Mouse (Mus musculus): ENCODE results near the gene Otub1. TPM values are rescaled to one million over a fixed set of nuclear protein-coding genes. Genes with fewer than 3 reads are reported as not detected.
A peak's percentile ranks its signal among the peaks of the same experiment; 100 is the strongest.

Gene Otub1
- polyA plus RNA-seq, 1 experiment from 2014 or later = 234 TPM

DNA sequence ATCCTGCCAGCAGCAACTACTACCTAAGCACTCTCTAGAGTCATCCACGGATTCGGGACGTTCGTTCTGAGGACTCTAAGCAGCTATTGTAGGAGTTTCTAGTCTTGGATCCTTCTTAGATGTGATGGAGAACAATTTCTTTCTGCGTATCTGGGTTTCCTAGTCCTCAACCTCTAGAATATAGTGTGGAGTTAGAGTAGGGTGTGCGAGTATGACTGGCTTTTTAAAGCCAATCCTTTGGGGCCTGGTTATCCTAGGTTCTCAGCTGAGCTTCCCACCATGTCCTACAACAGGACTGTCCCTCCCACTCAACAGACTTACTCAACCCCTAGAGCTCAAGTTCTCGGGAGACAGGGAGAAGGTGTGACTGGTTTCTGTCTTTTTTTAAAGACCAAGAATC, 790 bp downstream of the Otub1 start:
- 33% methylated on average over 7 of the region's 7 CpGs for WGBS

GRCm38 (mm10) chr19:7204898-7205297, 1.2 kb downstream of the Otub1 start:
- 71% methylated on average over 2 of the region's 2 CpGs for WGBS
- peak overlapping the region; percentile 33; the same call in 1 of the 2 replicates for H3K27ac ChIP-seq
- no peaks in the 10 kb centered on the region for H3K9me3 ChIP-seq

More for the DNA sequence above, 790 bp downstream of the Otub1 start:
- Histone ChIP-seq H3K4me2 (replicated peaks) (peak overlapping the region; percentile 86), H3K9ac (peak overlapping the region; percentile 89), H3K27ac (peak overlapping the region; percentile 96), H3K9me3 (no peaks in the 10 kb centered on the region), H3K27me3 (no peaks in the 10 kb centered on the region), H3K4me3 (peak overlapping the region; percentile 87), H3K4me1 (peaks cover 25% of the 10 kb centered on the region), H3K36me3 (peaks cover 36% of the 10 kb centered on the region)
- ATAC-seq (ENCODE audit: insufficient number of reproducible peaks, insufficient read depth, low FRiP score, low TSS enrichment) = no peak

DNA sequence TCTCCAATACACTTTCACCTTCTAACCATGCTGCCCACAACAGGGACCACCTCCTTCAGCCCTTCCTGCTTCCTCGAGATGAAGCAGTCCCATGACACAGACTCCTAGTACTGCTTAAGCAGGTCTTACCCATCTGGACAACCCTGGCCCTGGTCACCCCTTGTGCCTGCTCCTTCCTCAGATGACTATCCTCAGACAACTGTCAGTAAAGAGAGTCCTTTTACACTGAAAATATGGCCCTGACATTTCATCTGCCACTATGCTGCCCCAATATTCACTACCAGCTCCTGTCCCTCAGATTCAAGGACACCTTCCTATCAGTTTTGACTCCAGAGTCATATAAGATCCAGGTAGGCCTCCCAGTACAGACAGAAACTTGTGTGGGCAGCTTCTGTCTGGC, 5.7 kb downstream of the Otub1 start:
- Histone ChIP-seq H3K36me3 (peaks cover 70% of the 10 kb centered on the region), H3K9ac (no peak overlapping the region), H3K27ac (no peak overlapping the region), H3K4me2 (replicated peaks) (no peak overlapping the region), H3K9me3 (no peaks in the 10 kb centered on the region), H3K4me1 (peaks cover 38% of the 10 kb centered on the region), H3K27me3 (no peaks in the 10 kb centered on the region), H3K4me3 (no peak overlapping the region)
- 56% methylated on average over 1 of the region's 1 CpGs for WGBS
- ATAC-seq (ENCODE audit: insufficient number of reproducible peaks, insufficient read depth, low FRiP score, low TSS enrichment) = no peak

More at GRCm38 (mm10) chr19:7204898-7205297, 1.2 kb downstream of the Otub1 start:
- Histone ChIP-seq H3K4me2 (replicated peaks) (peak overlapping the region; percentile 86), H3K27me3 (no peaks in the 10 kb centered on the region), H3K36me3 (peaks cover 40% of the 10 kb centered on the region), H3K4me1 (peaks cover 25% of the 10 kb centered on the region), H3K9ac (peak overlapping the region; percentile 89), H3K4me3 (peak overlapping the region; percentile 87)
- ATAC-seq (ENCODE audit: insufficient number of reproducible peaks, insufficient read depth, low FRiP score, low TSS enrichment) = no peak

- no peaks in the 10 kb centered on the region for H3K27me3 ChIP-seq
- no peak overlapping the region for H3K9ac ChIP-seq
- no peak for ATAC-seq (ENCODE audit: insufficient number of reproducible peaks, insufficient read depth, low FRiP score, low TSS enrichment)
- no peaks in the 10 kb centered on the region for H3K9me3 ChIP-seq
- H3K4me2 ChIP-seq (replicated peaks) = no peak overlapping the region
- H3K36me3 ChIP-seq = peaks cover 68% of the 10 kb centered on the region
- WGBS = 95% methylated on average over 13 of the region's 13 CpGs
- H3K4me1 ChIP-seq = peaks cover 30% of the 10 kb centered on the region
- no peak overlapping the region for H3K4me3 ChIP-seq
- H3K27ac ChIP-seq = no peak overlapping the region
Observed at GRCm38 (mm10) chr19:7199089-7199488, 7.0 kb downstream of the Otub1 start.

DNA sequence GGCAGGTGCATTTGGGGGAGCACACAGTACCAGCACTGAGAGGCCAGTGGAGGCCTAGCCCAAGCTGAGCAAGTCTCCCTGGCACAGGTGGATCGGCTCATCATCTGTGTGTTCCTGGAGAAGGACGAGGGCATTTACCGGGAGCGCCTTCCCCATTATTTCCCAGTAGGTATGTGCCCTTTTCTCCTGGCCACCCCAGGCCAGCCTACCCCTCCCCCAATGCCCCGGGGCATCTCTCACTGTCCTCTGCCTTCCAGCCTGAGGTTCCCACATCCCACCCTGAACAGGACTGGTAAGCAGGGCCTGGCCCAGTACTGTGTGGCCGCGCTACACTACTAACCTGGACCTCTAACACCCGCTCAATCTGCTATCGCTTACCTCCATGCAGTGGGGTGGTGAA, 8.7 kb downstream of the Otub1 start:
- H3K36me3 ChIP-seq = peaks cover 52% of the 10 kb centered on the region
- ATAC-seq (ENCODE audit: insufficient number of reproducible peaks, insufficient read depth, low FRiP score, low TSS enrichment) = no peak
- WGBS = 76% methylated on average over 9 of the region's 9 CpGs
- H3K4me1 ChIP-seq = peaks cover 25% of the 10 kb centered on the region
- H3K4me2 ChIP-seq (replicated peaks) = no peak overlapping the region
- H3K27me3 ChIP-seq = no peaks in the 10 kb centered on the region
- H3K9me3 ChIP-seq = no peaks in the 10 kb centered on the region
- H3K9ac ChIP-seq = 0 out of 2 replicates have a peak overlapping the region, but pooled peaks have one; percentile 12
- H3K4me3 ChIP-seq = no peak overlapping the region
- no peak overlapping the region for H3K27ac ChIP-seq

- WGBS = 12% methylated on average over 17 of the region's 17 CpGs
- Histone ChIP-seq H3K4me2 (replicated peaks) (no peak overlapping the region), H3K36me3 (peaks cover 48% of the 10 kb centered on the region), H3K9me3 (no peaks in the 10 kb centered on the region), H3K27ac (0 out of 2 replicates have a peak overlapping the region, but pooled peaks have one; percentile 6), H3K4me3 (no peak overlapping the region), H3K4me1 (peaks cover 25% of the 10 kb centered on the region), H3K27me3 (no peaks in the 10 kb centered on the region), H3K9ac (peak overlapping the region; percentile 12; the same call in 1 of the 2 replicates)
- ATAC-seq (ENCODE audit: insufficient number of reproducible peaks, insufficient read depth, low FRiP score, low TSS enrichment) = peak; percentile 50
Observed at GRCm38 (mm10) chr19:7196741-7197270, 9.3 kb downstream of the Otub1 start.

GRCm38 (mm10) chr19:7195900-7196728, 10.0 kb downstream of the Otub1 start:
- Histone ChIP-seq H3K36me3 (peaks cover 41% of the 10 kb centered on the region), H3K4me2 (replicated peaks) (0 out of 2 replicates have a peak overlapping the region, but pooled peaks have one; percentile 0), H3K9ac (no peak overlapping the region; the same call in 1 of the 2 replicates), H3K9me3 (no peaks in the 10 kb centered on the region), H3K27ac (no peak overlapping the region), H3K4me3 (no peak overlapping the region), H3K4me1 (peaks cover 25% of the 10 kb centered on the region), H3K27me3 (no peaks in the 10 kb centered on the region)
- ATAC-seq (ENCODE audit: insufficient number of reproducible peaks, insufficient read depth, low FRiP score, low TSS enrichment) = peak; percentile 6; the same call in 1 of the 2 replicates
- WGBS = 17% methylated on average over 33 of the region's 33 CpGs

DNA sequence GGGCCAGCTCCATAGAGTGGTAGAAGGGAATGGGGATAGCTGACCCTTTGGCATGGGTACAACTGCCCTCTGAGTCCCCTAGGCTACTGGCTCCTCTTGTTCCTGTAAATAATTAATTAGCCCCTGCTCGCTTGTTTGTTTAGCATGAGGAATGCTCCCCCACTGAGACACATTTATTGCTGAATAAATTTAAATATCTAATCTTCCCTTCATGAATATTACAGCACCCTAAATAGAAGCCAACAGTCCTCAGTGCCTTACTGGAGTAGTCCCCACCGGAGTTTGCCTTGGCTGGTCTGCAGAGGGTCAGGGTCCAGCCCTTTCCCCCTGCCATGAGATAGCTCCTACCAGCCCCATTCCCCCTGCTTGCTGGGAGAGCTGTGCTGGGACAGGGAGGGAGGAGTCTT, 13.6 kb downstream of the Otub1 start:
- WGBS = 51% methylated on average over 2 of the region's 2 CpGs
- 0 out of 2 replicates have a peak, but pooled peaks cover 8% of the 10 kb centered on the region for H3K36me3 ChIP-seq
- peaks cover 25% of the 10 kb centered on the region for H3K4me1 ChIP-seq
- H3K27ac ChIP-seq = no peak overlapping the region
- H3K9me3 ChIP-seq = no peaks in the 10 kb centered on the region
- no peak for ATAC-seq (ENCODE audit: insufficient number of reproducible peaks, insufficient read depth, low FRiP score, low TSS enrichment)
- H3K4me2 ChIP-seq (replicated peaks) = no peak overlapping the region
- H3K27me3 ChIP-seq = peaks cover 6% of the 10 kb centered on the region; the same call in 1 of the 2 replicates
- H3K9ac ChIP-seq = no peak overlapping the region
- H3K4me3 ChIP-seq = no peak overlapping the region

GRCm38 (mm10) chr19:7191639-7192038, 14.5 kb downstream of the Otub1 start:
- Histone ChIP-seq H3K9me3 (no peaks in the 10 kb centered on the region), H3K27ac (no peak overlapping the region), H3K4me2 (replicated peaks) (no peak overlapping the region), H3K9ac (no peak overlapping the region), H3K27me3 (peaks cover 13% of the 10 kb centered on the region; the same call in 1 of the 2 replicates), H3K4me3 (no peak overlapping the region), H3K4me1 (peaks cover 16% of the 10 kb centered on the region), H3K36me3 (no peaks in the 10 kb centered on the region)
- 50% methylated on average over 6 of the region's 6 CpGs for WGBS
- no peak for ATAC-seq (ENCODE audit: insufficient number of reproducible peaks, insufficient read depth, low FRiP score, low TSS enrichment)

DNA sequence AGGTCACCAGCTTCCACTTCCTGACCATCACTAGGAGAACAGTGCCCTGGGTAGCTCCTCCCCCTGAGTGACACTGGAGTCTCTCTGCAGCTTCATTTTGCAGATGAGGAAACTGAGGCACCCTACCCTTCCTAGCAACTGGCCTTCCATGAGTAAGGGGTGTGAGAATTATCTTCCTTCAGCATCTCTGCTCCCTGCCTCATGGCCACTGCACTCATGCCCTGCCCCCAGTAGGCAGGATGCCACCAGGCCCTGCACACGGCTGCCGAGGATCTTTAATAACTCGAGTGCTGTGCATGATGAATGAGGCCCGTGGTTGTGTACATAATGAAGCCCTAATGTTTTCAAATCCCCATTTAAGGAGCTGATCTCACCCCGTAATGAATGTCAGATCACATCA, 15.1 kb downstream of the Otub1 start:
- Histone ChIP-seq H3K4me1 (peaks cover 10% of the 10 kb centered on the region), H3K9ac (no peak overlapping the region)

DNA sequence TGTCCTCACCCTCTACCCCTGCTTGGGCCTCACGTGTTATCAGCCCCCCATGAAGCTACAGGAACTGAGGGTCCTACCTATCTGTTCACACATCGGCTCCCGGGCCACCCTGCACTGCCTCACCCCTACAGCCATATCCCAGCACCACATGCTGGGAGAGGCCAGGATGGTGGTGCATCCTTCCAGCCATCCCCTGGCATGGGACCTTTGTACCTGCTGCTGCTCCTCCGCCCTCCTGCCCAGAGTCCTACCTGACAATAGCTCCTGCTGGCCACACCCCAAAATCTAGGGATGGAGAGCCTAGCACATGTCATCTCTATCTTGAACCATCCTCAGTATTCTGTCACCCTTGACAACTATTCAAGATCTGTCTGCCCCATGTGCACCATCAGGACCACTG, 17.1 kb downstream of the Otub1 start:
- no peak overlapping the region for H3K4me3 ChIP-seq
- 73% methylated on average over 4 of the region's 4 CpGs for WGBS
- H3K36me3 ChIP-seq = no peaks in the 10 kb centered on the region
- H3K4me2 ChIP-seq (replicated peaks) = no peak overlapping the region
- no peak for ATAC-seq (ENCODE audit: insufficient number of reproducible peaks, insufficient read depth, low FRiP score, low TSS enrichment)
- H3K9me3 ChIP-seq = no peaks in the 10 kb centered on the region
- no peak overlapping the region for H3K9ac ChIP-seq
- peaks cover 14% of the 10 kb centered on the region for H3K4me1 ChIP-seq
- H3K27me3 ChIP-seq = peaks cover 32% of the 10 kb centered on the region
- no peak overlapping the region for H3K27ac ChIP-seq

More for the DNA sequence above, 15.1 kb downstream of the Otub1 start:
- ATAC-seq (ENCODE audit: insufficient number of reproducible peaks, insufficient read depth, low FRiP score, low TSS enrichment) = no peak
- Histone ChIP-seq H3K36me3 (no peaks in the 10 kb centered on the region), H3K4me2 (replicated peaks) (no peak overlapping the region), H3K27me3 (peaks cover 19% of the 10 kb centered on the region), H3K4me3 (no peak overlapping the region), H3K27ac (no peak overlapping the region), H3K9me3 (no peaks in the 10 kb centered on the region)
- WGBS = 58% methylated on average over 5 of the region's 5 CpGs

DNA sequence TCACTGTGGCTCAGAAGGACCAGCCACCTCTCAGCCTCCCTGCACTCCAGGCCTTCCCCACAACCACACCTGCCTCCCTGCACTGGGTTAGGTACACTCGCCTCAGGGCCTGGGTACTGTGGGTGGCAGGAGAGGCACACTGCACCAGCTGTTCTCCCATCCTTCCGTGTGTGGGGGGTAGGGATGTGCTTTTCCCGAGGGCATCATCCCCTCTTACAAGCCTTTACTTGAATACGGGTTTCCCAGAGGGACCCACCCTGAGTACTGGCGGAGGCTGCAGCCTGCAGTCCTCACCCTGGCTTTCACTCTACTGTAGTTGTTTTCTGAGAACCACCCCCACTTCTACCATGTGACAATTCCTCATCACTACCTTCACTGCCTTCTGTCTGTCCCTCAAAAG, 19.0 kb downstream of the Otub1 start:
- no peak overlapping the region for H3K27ac ChIP-seq
- peaks cover 32% of the 10 kb centered on the region for H3K4me1 ChIP-seq
- H3K27me3 ChIP-seq = peaks cover 49% of the 10 kb centered on the region
- no peak overlapping the region for H3K4me3 ChIP-seq
- no peak for ATAC-seq (ENCODE audit: insufficient number of reproducible peaks, insufficient read depth, low FRiP score, low TSS enrichment)
- no peak overlapping the region for H3K4me2 ChIP-seq (replicated peaks)
- no peaks in the 10 kb centered on the region for H3K36me3 ChIP-seq
- H3K9ac ChIP-seq = no peak overlapping the region
- H3K9me3 ChIP-seq = no peaks in the 10 kb centered on the region
- WGBS = 53% methylated on average over 5 of the region's 5 CpGs
